Mouse (Mus musculus) kidney, adult 11 months (tissue): ENCODE results near the gene Polr3f.
A peak's percentile ranks its signal among the peaks of the same experiment; 100 is the strongest.

Experiments used
- DNase-seq: peaks from one replicate; pipeline ENCODE4 v3.0.0; 2022

The Polr3f gene

GRCm38 (mm10) chr2:144526981-144527820 lies at the start of gene Polr3f, which contains the start of gene Dzank1:
Gene Polr3f, plus strand, starts transcription at chr2:144527718.
Gene Dzank1, minus strand, starts transcription at chr2:144527414.
- DNase-seq: peak; percentile 98

GRCm38 (mm10) chr2:144479421-144479820 lies 48.1 kb upstream of the Polr3f start:
- no peak for DNase-seq

GRCm38 (mm10) chr2:144484084-144484483 lies 43.4 kb upstream of the Polr3f start:
- no peak for DNase-seq

GRCm38 (mm10) chr2:144485439-144485838 lies 42.1 kb upstream of the Polr3f start:
- no peak for DNase-seq

GRCm38 (mm10) chr2:144487476-144487875 lies 40.0 kb upstream of the Polr3f start:
- DNase-seq: no peak

- DNase-seq: no peak
These were observed 38.2 kb upstream of the Polr3f start for GRCm38 (mm10) chr2:144489342-144489741.

- DNase-seq: no peak
These were observed 25.4 kb upstream of the Polr3f start for GRCm38 (mm10) chr2:144502134-144502533.

GRCm38 (mm10) chr2:144514619-144515018 lies 12.9 kb upstream of the Polr3f start:
- DNase-seq: no peak

- no peak for DNase-seq
These were observed 7.7 kb upstream of the Polr3f start for GRCm38 (mm10) chr2:144519772-144520171.

- no peak for DNase-seq
These were observed 1.7 kb upstream of the Polr3f start for GRCm38 (mm10) chr2:144525856-144526255.

GRCm38 (mm10) chr2:144527821-144528174 lies 280 bp downstream of the Polr3f start:
- DNase-seq: no peak

GRCm38 (mm10) chr2:144537123-144537522 lies 9.6 kb downstream of the Polr3f start:
- DNase-seq: peak; percentile 43

GRCm38 (mm10) chr2:144541246-144541645 lies 13.7 kb downstream of the Polr3f start:
- no peak for DNase-seq

GRCm38 (mm10) chr2:144543670-144544069 lies 16.2 kb downstream of the Polr3f start:
- DNase-seq: no peak

GRCm38 (mm10) chr2:144544630-144545029 lies 17.1 kb downstream of the Polr3f start:
- peak; percentile 76 for DNase-seq

GRCm38 (mm10) chr2:144545061-144545460 lies 17.5 kb downstream of the Polr3f start:
- no peak for DNase-seq

GRCm38 (mm10) chr2:144545481-144545880 lies 18.0 kb downstream of the Polr3f start:
- DNase-seq: peak; percentile 83

GRCm38 (mm10) chr2:144547559-144547958 lies 20.0 kb downstream of the Polr3f start:
- no peak for DNase-seq

- DNase-seq: peak; percentile 71
These were observed 23.0 kb downstream of the Polr3f start, which contains the start of gene Rbbp9 for GRCm38 (mm10) chr2:144550529-144550928. Gene Rbbp9, minus strand, starts transcription at chr2:144550869.

GRCm38 (mm10) chr2:144553905-144554304 lies 26.4 kb downstream of the Polr3f start:
- DNase-seq: no peak

- no peak for DNase-seq
These were observed 27.8 kb downstream of the Polr3f start for GRCm38 (mm10) chr2:144555286-144555819.

GRCm38 (mm10) chr2:144555820-144556552 lies 28.5 kb downstream of the Polr3f start, which contains the start of gene Sec23b:
Gene Sec23b, plus strand, starts transcription at chr2:144556229.
- peak; percentile 98 for DNase-seq

- no peak for DNase-seq
These were observed 61.2 kb downstream of the Polr3f start for GRCm38 (mm10) chr2:144588723-144589122.
